Mouse (Mus musculus): Measurements from ENCODE around the gene Gm28053.

Gm28053 gene

DNA sequence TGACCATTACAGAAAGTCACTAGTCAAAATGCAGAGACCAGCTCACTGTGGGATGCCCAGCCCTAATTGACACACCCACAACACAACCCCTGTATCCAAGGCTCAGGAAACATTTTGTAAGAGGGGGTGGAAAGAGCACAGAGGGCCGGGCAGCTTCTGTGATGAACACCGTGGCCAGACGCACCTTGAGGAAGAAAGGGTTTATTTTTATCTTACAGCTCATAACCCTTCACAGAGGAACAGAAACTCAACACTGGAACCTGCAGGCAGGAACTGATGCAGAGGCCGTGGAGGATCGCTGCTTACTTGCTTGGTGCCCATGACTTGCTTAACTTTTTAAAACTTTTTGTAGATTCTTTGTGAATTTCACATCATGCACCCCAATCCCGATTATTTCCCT lies 25.4 kb upstream of the Gm28053 start:
- DNase-seq (ENCODE audit: low read depth, low spot score): no peak

GRCm38 (mm10) chr6:48696830-48697554 lies 21.4 kb upstream of the Gm28053 start:
- DNase-seq (ENCODE audit: low read depth, low spot score): no peak

DNA sequence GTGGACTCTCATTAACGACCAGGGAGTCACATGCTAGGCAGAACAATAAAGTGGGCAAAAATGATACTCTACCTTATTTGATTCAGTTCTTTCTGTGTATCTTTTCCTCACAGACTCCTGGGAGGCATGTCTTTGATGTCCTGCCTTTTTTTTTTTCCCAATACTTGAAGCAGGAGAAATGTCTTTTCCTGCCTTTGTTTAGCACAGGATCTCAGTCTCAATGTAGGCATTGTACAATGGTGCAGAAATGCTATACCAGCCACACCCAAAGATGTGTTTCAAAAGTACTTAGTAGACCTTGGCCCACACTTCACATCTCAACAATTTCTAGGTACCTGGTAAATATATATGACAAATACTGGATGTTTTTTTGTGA lies 20.9 kb upstream of the Gm28053 start:
- no peak for DNase-seq (ENCODE audit: low read depth, low spot score)

GRCm38 (mm10) chr6:48698066-48698856 lies 20.1 kb upstream of the Gm28053 start:
- no peak for DNase-seq (ENCODE audit: low read depth, low spot score)

DNA sequence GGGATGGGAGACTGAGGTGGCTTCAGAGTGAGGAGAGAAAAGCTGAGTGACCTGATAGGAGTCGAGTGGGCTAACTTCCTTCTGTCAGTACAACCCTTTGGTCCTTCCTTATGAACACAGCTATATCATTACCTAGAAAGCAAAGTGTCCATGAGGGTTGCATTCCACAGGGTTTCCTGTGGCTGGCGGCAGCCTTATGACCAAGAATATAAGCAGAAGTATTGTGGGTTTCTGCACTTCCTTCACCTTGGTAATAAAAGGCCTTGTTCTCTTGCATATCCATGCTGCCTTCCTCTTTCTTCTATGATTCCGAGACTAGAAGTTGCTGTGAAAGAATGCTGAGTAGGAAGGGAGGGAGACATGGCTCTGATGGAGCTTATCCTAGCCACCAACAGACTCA lies 19.5 kb upstream of the Gm28053 start:
- DNase-seq (ENCODE audit: low read depth, low spot score): no peak

DNA sequence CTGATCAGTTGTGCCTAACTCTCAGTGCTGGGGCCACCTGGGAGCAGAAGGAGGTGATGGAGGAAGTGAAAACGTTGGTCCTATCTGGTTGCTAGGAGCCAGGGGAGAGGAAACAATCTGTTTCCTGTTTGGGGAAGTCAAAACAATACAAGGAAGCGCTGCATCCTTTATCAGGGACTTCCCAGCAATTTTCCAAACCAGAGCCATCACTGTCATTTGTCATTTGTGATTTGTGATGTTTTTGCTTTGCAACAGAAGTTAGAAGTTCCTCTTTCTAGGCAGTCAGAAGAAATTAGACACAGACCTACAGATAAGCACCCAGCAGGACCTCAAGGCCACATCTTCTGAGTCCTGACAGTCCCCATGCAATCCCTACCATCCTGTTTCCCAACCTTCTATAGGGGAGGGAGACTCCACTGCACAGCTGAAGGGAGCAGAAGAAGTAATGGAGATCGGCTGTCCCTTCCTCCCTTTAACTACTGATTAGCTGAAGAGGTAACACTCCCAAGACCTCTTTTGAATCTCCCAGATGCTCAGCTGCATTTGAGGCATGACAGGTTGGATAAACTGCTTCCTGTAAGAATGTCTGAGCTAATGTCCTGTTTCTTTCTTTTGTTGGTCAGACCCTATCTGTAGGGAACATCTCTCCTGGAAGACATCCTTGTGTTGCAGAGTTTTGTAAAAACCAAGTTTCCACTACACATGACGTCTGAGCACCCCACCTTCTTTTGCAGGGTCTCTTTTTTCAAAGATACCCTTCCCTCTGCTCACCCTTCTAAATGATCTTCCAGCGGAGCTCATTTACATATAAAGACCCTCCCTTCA lies 17.9 kb upstream of the Gm28053 start:
- no peak for DNase-seq (ENCODE audit: low read depth, low spot score)

GRCm38 (mm10) chr6:48702146-48702545 lies 16.3 kb upstream of the Gm28053 start:
- no peak for DNase-seq (ENCODE audit: low read depth, low spot score)

GRCm38 (mm10) chr6:48702601-48703000 lies 15.8 kb upstream of the Gm28053 start:
- no peak for DNase-seq (ENCODE audit: low read depth, low spot score)

DNA sequence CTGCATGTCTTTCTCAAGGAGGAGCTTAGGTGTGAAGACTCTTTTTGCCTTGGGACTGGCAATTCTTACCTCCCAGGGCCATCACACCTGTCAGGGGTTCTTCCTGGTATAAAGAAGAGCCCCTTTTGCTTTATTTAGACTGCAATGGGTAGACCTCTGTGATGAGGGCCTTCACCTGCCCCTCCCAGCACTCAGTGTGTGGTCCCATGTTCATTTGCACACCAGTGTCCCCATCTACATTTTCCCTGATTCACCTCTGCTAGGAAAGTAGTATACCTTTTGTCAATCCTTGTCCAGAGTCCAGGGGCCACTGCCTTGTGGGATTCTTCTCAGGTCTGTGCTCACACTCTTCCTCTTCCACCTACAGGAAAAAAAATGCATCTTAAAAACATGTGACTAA lies 14.3 kb upstream of the Gm28053 start:
- no peak for DNase-seq (ENCODE audit: low read depth, low spot score)

GRCm38 (mm10) chr6:48706130-48706529 lies 12.3 kb upstream of the Gm28053 start:
- DNase-seq (ENCODE audit: low read depth, low spot score): no peak

DNA sequence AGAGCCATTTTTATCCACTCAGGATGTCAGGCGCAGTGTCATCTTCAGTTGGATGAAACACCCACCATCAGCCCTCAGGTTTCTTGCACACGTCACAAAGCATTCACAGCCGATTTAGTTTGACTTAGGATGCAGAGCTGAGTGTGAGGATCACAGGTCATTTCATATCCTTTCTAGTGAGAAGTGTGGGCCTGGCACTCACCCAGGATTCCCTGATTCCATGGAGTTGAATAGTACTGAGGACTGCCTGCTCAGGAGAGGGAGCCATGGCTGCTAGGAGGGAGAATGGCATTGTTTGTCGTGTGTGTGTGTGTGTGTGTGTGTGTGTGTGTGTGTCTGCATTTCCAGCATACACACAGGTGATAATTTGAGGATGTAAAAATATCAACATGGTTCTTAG lies 1.9 kb downstream of the Gm28053 start:
- DNase-seq (ENCODE audit: low read depth, low spot score): no peak

DNA sequence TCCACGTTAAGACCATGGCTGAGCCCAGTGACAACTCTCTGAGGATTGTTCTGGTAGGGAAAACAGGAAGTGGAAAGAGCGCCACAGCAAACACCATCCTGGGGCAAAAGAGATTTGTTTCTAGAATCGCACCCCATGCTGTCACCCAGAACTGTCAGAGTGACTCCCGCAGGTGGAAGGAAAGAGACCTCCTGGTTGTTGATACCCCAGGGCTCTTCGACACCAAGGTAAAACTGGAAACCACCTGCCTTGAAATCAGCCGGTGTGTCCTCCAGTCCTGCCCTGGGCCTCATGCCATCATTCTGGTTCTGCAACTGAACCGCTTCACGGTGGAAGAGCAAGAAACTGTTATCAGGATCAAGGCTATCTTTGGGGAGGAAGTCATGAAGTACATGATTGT lies 5.1 kb downstream of the Gm28053 start:
- no peak for DNase-seq (ENCODE audit: low read depth, low spot score)

- DNase-seq (ENCODE audit: low read depth, low spot score): no peak
Measured at GRCm38 (mm10) chr6:48725476-48725875, 7.1 kb downstream of the Gm28053 start.

DNA sequence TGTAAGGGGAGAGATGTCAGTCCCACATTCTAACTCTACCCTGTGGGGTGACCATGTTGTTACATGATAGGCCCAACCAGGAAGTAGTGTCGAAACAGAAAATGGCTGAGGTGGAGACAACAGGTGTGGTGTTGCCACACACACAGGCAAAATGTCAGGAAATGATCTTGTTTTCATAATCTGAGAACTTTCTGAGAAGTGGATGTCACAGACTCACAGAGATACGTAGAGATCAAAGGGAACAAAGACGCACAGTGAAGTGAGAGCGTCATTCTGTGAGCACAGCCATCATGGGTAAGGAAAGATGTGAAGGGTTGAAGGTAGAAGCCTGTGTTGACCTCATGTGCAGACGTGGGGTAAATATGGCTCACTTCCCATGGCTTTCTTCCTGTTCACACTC lies 9.4 kb downstream of the Gm28053 start:
- no peak for DNase-seq (ENCODE audit: low read depth, low spot score)

DNA sequence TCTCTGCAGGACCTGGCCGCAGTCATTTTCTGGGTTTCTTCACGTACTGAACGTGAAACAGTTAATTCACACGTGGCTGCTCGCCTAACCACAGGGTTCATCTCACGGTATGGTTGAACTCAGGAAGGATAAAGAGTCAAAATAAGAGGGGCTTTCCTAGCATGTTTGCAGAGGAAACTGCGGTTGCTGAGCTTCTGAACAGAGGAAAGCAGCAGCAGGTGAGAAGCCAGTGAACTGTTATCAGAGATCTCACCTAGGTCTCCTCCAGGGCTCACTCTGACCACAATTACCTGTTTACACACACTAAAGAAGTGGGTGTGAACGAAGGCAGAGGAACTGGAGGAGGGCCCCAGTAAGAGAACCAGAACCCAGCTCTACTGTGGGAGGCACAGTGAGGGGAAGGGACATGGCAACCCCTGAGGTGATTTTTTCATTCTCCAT lies 14.5 kb downstream of the Gm28053 start:
- DNase-seq (ENCODE audit: low read depth, low spot score): no peak

- DNase-seq (ENCODE audit: low read depth, low spot score): no peak
Measured at GRCm38 (mm10) chr6:48733660-48734059, 15.3 kb downstream of the Gm28053 start.

DNA sequence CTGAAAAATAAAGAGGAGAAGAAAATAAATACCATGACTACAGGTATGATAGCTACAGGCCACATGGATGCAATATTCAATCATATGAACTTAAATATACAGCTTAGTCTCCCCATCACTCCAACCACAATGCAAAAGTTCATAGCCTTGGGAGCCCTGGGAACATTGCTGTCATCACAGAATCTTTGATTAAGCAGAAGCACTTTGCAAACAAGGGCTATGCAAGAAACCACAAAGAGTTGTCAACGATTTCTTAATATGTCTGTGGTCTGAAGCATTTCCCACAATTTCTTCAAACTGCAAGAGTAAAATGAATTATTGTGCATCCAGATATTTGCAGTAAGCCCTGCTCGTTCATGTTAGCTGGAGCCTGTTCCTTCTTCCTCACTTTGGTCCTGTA lies 18.6 kb downstream of the Gm28053 start:
- no peak for DNase-seq (ENCODE audit: low read depth, low spot score)

DNA sequence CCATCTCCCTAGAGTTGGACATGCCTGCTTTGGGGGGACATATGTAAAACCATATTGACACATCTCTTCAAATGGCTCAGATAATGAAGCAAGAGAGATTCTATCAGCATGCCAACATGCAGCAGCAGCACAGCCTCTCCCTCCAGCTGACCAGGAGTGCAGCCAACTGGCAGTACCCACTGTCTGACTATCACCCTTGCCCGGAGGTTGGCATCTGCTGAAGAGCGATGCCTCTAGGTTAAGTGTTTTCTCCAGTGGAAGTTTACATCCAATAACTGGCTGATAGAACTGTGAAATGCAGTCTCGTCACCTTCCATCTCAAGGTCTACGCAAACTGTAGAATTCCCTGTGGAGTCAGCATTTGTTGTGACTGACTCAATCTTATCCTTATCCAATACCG lies 19.3 kb downstream of the Gm28053 start:
- DNase-seq (ENCODE audit: low read depth, low spot score): no peak

DNA sequence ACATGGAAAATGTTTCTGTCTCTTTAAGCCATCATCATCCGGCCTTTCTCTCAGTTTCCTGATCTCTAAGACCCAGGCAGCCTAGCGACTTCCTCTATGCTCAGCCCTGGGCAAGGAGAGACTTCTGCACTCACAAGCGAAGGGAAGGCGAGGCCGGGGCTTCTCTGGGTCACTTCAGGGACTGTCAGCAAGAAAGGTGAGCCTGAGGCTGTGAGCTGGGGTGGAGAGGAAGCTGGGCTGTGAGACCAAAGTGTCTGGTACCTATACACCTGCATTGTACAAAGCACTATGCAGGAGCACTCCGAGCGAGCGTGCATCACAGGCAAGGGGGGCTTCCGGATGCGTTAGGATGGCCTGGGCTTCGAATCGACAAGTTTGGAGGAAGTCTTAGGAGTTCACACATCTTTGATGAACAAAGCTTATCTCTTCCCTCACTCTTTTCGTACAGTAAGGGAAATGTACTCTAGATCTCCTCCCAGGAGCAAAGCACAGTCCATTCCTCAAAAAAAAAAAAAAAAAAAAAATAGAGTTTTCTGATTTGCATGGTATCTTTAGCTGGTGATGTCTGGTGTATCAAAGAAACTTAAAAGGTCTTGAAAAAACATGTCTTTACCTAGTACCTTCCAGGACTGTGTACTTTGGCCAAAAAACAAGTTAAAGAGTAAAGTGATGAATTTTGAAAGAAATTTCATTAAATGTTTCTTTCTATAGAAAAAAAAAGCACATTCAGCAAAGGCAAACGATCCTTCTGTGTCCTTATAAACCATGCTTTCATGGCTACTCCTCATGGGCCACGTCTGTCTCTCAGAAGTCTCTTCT lies 20.8 kb downstream of the Gm28053 start, which contains the start of gene Gimap1:
TSS of gene Gimap1 (plus strand) at position 94 of the 819 bp plus-strand sequence.
- no peak for DNase-seq (ENCODE audit: low read depth, low spot score)

DNA sequence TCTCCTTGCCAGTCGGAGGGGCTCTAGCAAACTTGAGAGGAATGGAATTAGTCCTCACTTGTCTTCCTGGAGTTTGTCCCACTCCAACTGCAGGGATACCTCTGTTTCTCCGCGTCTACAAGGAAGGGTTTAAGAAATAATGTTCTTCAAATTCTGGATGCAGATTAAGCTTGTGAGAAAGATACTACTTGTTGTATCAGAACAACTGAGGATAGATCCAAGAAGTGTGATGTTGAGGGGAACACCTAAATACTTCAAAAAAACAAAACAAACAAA lies 21.3 kb downstream of the Gm28053 start:
- DNase-seq (ENCODE audit: low read depth, low spot score): no peak

DNA sequence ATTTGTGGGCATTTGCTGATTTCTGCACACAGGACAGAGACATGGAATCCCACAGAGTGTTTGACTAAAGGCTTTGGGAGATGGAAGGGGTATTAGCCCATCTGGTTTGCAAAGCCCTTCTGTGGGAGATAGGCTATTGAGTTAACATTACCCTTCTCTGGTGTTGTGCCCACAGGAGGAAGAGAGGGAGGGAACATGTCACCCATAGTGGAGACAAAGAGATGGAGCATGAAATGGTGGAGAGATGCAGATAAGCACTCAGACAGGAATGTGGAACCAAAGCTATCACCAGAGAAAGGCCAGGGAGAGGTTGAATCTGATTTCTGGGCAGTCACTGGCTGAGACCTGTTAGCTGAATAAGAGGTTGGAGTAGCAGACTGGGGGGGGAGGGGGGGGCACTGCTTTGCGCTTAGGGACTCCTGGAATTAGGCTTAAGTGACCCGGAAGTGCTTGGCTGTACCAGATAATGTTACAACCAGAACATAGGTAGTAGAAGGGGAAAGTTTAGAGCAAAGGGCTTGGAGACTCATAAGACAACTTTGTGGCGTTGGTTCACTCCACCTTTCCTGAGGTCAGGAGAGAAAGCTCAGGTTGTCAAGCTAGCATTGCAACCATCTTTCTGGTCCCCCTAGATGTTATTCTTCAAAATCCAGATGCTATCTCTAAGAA lies 22.2 kb downstream of the Gm28053 start:
- DNase-seq (ENCODE audit: low read depth, low spot score): no peak

Measured in telencephalon, adult 2 months (tissue).